Mouse (Mus musculus) neutrophil, adult 65 days (primary cell): Measurements from ENCODE around the gene Ccdc117. TPM values are rescaled to one million over a fixed set of nuclear protein-coding genes. Genes with fewer than 3 reads are reported as not detected.

Experiments used
- total RNA-seq: library from RNA; stranded (reverse); gene quantifications from 2 replicates; pipeline ENCODE4 v1.2.4, GENCODE M21; 2023

The Ccdc117 gene
- total RNA-seq: 12.9 and 16.2 TPM in 2 replicates

GRCm38 (mm10) chr11:5541799-5542481, at the start of gene Ccdc117:
Ccdc117 (minus strand) TSS chr11:5542187.

GRCm38 (mm10) chr11:5569474-5569873, 27.5 kb upstream of the Ccdc117 start, which contains the start of gene Ankrd36:
Ankrd36 (plus strand) TSS chr11:5569684.

GRCm38 (mm10) chr11:5520412-5521265, 21.3 kb downstream of the Ccdc117 start, which contains the start of gene Xbp1:
Xbp1 (plus strand) TSS chr11:5520659.

Other genes starting within 250 kb of the Ccdc117 start
- 0.48 and 0.82 TPM in 2 replicates for gene Znrf3, start 97.3 kb downstream of the Ccdc117 start, total RNA-seq
- 150 and 177 TPM in 2 replicates for gene Xbp1, start 21.5 kb downstream of the Ccdc117 start, total RNA-seq
- gene Ankrd36, start 27.5 kb upstream of the Ccdc117 start, total RNA-seq: not detected in 2 replicates
- gene Mrps24, start 173.5 kb upstream of the Ccdc117 start, total RNA-seq: 26.0 and 28.4 TPM in 2 replicates
- gene Urgcp, start 220.2 kb upstream of the Ccdc117 start, total RNA-seq: 11.9 and 16.0 TPM in 2 replicates
- gene Dbnl, start 246.3 kb upstream of the Ccdc117 start, total RNA-seq: 162 TPM in 2 replicates